In the genomic region with DNA sequence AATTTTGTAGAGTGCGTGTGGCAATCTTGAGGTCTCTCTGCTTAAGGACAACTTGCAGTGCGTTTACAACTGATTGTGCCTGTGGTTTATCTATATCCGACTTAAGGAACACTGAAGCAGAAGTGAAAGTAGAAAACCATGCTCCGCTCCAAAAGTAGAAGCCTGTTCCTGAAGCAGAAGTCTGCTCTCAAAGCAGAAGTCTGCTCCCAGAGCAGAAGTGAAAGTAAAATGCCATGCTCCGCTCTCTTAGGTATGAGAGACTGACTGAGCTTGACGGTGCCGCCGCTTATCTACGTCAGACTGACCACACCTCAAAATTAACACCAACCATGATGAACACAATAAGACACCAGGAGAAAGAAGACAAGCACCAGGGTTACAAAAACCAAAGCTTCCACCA, we compare ENCODE assay signal across 17 mouse cellular contexts.
"Had no signal": no experiment of that assay in that cellular context is flagged by ENCODE, and none has a peak within 500 bp of the region (broad histone marks: within the 10 kb centered on the region; RNA-seq: fewer than 3 reads in every experiment).

No protein-coding gene starts in this region.

- H3K27me3 ChIP-seq: liver, embryonic 12.5 days; neural tube, embryonic 12.5 days; stomach, embryonic 15.5 days had no signal

- ATAC-seq: intestine, embryonic 16.5 days; liver, embryonic 12.5 days had no signal

- H3K36me3 ChIP-seq: limb, embryonic 10.5 days; liver, embryonic 12.5 days; neural tube, embryonic 12.5 days; stomach, embryonic 15.5 days had no signal

- H3K9me3 ChIP-seq: stomach, embryonic 15.5 days had no signal

- H3K4me2 ChIP-seq: liver, embryonic 12.5 days; lung, embryonic 14.5 days; neural tube, embryonic 12.5 days; stomach, embryonic 15.5 days had no signal

- H3K27ac ChIP-seq: kidney, postnatal 0 days; layer of hippocampus, adult 2 months; left cerebral cortex, adult 2 months; limb, embryonic 10.5 days; liver, embryonic 12.5 days; neural tube, embryonic 12.5 days; stomach, embryonic 15.5 days had no signal

- DNase-seq: kidney, adult 9 months; kidney, postnatal 4 days; lung, embryonic 14.5 days; lung, postnatal 10 days; lung, postnatal 4 days; midbrain, embryonic 14.5 days; retina, postnatal 1 day; right cerebral cortex, postnatal 4 days; thymus, postnatal 36 days had no signal

- H3K4me1 ChIP-seq: limb, embryonic 10.5 days; liver, embryonic 12.5 days; neural tube, embryonic 12.5 days; stomach, embryonic 15.5 days had no signal

- H3K4me3 ChIP-seq: layer of hippocampus, adult 2 months; left cerebral cortex, adult 2 months; limb, embryonic 10.5 days; liver, embryonic 12.5 days; neural tube, embryonic 12.5 days; stomach, embryonic 15.5 days had no signal

- H3K9ac ChIP-seq: liver, embryonic 12.5 days; lung, embryonic 14.5 days; neural tube, embryonic 12.5 days; stomach, embryonic 15.5 days had no signal
